Mouse (Mus musculus): ENCODE data around the gene Grip1. TPM values are rescaled to one million over a fixed set of nuclear protein-coding genes. Genes with fewer than 3 reads are reported as not detected.

Grip1 gene
- polyA plus RNA-seq, 1 experiment from 2014 or later, result 4.1 TPM

- no peak for ATAC-seq (replicated peaks; ENCODE audit: low FRiP score)
- 85% methylated on average over 12 of the region's 12 CpGs for WGBS
- H3K36me3 ChIP-seq, result no peaks in the 10 kb centered on the region
Observed at GRCm38 (mm10) chr10:120136020-120136562, 682.5 kb downstream of the Grip1 start.

More at GRCm38 (mm10) chr10:120136020-120136562, 682.5 kb downstream of the Grip1 start:
- Histone ChIP-seq H3K4me2 (no peak overlapping the region), H3K27me3 (no peaks in the 10 kb centered on the region), H3K9ac (no peak overlapping the region), H3K4me1 (0 out of 2 replicates have a peak, but pooled peaks cover 3% of the 10 kb centered on the region), H3K27ac (no peak overlapping the region), H3K4me3 (replicated peaks) (no peak overlapping the region), H3K9me3 (replicated peaks) (no peaks in the 10 kb centered on the region)

Other genes with a start within 250 kb of the Grip1 start
- 64.8 and 67.9 TPM in 2 replicates for gene Cand1, start 213.8 kb upstream of the Grip1 start, polyA plus RNA-seq (2015; fragmentation: Nextera tagmentation; extraction: Ambion mirVana)